Mouse (Mus musculus): ENCODE data around the gene Gm42688.

The Gm42688 gene

GRCm38 (mm10) chr6:83117616-83118015 is 16.2 kb downstream of the Gm42688 start:
- no peak for DNase-seq (ENCODE audit: low spot score in 2 of 2)

DNA sequence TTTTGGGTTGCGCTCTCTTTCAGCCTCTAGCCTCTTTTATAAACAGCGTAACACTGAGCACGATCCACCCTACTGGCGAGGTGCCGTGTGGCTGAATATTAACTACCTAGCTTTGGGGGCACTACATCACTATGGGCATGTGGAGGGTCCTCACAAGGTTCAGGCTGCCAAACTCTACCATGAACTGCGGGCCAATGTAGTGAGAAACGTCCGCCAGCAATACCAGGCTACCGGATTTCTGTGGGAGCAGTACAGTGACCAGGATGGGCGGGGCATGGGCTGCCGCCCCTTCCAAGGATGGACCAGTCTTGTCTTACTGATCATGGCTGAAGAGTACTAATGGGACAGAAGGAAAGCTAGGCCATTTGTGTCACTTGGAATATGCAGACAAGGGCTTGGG is 17.0 kb downstream of the Gm42688 start:
- DNase-seq (ENCODE audit: low spot score in 2 of 2), result no peak

GRCm38 (mm10) chr6:83118825-83119733 is 17.7 kb downstream of the Gm42688 start:
- no peak for DNase-seq (ENCODE audit: low spot score in 2 of 2)

DNA sequence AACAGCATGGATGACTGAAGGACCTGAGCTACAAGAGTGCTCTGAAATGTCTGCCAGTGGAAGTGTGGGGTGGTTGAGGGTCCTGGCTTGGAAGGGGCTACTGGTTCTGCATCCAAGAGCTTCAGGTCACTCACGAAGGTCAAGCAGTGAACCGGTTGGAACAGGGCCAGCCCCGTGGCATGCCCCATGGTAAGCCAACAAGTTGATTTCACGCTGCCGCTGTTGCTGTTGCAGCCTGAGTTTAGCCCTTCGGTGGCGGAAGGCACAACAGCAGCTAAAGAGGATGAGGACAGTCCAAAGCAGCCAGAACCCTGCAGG is 18.3 kb downstream of the Gm42688 start:
- DNase-seq (ENCODE audit: low spot score in 2 of 2), result no peak

DNA sequence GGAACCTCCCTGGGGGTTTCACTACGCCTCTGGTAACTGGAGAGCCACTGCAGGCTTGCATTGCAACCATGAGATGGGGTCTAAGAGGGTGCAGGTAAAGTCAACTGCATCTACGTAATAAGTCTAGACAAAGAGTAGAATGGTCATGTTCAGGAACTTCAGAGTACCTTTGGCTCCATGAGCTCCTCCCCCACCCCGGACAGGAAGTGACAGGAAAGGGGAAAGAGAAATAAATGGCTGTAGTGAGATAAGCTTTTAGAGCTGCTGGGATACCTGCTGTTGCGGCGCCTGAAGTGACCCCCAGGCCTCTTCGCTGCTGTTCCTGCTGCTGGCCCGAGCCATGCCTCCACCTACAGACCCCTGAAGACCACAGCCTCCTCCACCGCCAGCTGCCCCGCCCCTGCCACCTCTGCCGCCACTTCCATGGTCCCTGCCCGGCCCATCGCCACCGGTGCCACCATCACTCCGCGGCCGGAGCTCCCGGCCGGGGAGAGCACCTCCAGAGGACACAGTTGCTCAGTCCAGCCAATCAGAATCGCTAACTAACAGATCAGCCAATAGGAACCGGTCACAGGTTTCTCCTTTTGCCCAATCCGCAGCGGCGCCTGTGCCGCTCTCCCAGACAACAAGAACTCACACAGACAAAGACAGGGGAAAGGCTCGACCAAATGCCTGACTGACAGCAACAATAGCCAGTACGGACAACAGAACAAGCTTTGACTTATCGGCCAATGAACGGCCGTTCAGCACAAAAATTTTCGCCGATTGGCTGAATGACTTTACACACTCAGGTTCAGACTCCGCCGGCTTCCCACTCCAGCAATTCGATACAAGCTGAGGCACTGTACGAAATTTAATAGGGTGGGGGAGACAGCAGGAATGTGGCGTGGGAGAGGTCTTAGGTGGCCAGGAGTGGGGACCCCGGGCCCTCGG is 19.8 kb downstream of the Gm42688 start, which contains the start of gene Wbp1:
TSS of gene Wbp1 (minus strand) at position 630 of the 933 bp plus-strand sequence.
- DNase-seq (ENCODE audit: low spot score in 2 of 2), result peak; percentile 98 to 99

GRCm38 (mm10) chr6:83121863-83122710 is 20.7 kb downstream of the Gm42688 start:
- DNase-seq (ENCODE audit: low spot score in 2 of 2), result no peak

- no peak for DNase-seq (ENCODE audit: low spot score in 2 of 2)
These were observed 21.5 kb downstream of the Gm42688 start for GRCm38 (mm10) chr6:83122961-83123360.

DNA sequence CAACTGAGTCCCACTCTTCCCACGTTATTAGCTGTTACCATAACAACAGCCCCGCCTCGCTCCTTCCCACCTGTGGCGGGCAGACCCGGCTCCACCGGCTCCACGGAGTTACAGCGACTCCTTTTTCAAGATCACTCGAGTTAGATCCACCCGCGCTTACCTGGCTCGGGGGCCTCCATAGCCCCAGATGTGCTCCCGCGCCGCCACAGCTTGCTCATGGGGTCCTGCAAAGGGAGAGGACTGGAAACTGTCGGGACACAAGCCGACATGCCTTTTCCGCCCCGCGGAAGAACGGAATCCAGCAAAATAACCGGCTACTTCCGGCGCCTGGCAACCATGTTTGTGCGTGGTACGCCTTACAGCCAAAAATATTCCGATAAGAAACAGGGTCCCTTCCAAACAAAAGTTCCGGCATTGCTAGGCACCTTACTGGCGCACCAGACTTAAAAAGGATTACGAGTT is 23.5 kb downstream of the Gm42688 start:
- DNase-seq (ENCODE audit: low spot score in 2 of 2), result peak; percentile 84 to 92

DNA sequence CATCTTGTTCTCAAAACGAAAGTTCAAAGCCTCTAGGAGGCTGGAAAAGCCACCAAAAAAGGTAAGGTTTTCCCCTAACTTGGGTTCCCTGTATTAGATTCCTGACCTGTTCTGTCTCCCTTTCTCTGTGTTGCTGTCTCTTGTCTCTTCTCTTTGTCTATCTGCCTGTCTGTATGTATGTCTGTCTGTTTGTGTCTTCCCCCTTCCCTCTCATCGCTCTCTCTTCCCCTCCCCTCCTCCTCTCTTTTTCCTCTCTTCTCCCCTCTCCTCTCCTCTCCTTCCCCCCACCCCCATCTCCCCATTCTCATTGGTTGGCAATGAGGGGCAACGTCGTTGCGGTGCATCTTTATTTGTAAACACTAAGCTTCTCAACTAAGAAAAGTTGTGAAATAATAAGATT is 23.9 kb downstream of the Gm42688 start, which contains the start of gene Ino80b:
TSS of gene Ino80b (minus strand) at position 101 of the 400 bp plus-strand sequence.
- no peak for DNase-seq (ENCODE audit: low spot score in 2 of 2)

GRCm38 (mm10) chr6:83127419-83127818 is 26.0 kb downstream of the Gm42688 start:
- DNase-seq (ENCODE audit: low spot score in 2 of 2), result no peak

GRCm38 (mm10) chr6:83131469-83132034 is 30.1 kb downstream of the Gm42688 start:
- no peak for DNase-seq (ENCODE audit: low spot score in 2 of 2)

GRCm38 (mm10) chr6:83132176-83132919 is 30.9 kb downstream of the Gm42688 start:
- DNase-seq (ENCODE audit: low spot score in 2 of 2), result no peak

DNA sequence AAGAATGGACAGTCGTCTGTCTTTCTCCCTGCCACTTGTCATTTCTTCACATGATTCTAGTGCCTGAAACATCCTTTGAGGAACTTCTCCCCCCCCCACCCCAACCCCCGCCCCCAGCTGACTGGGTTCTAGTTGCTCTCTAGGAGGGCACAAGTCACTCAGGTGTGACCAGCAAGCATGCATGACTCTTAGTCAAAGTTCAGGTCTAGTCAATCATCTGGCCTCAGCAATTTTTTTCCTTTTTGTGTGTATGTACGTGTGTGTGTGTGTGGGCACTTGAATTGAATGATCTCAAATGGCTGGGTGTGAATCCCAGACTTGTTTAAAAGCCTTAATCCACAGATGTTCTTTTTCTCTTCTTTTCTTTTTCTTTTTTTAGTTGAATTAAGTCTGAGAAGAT is 32.8 kb downstream of the Gm42688 start:
- DNase-seq (ENCODE audit: low spot score in 2 of 2), result no peak

- no peak for DNase-seq (ENCODE audit: low spot score in 2 of 2)
These were observed 33.6 kb downstream of the Gm42688 start, which contains the start of gene Rtkn for GRCm38 (mm10) chr6:83134951-83135513. Gene Rtkn (plus strand): TSS chr6:83135463.

GRCm38 (mm10) chr6:83135571-83136161 is 34.2 kb downstream of the Gm42688 start:
- no peak for DNase-seq (ENCODE audit: low spot score in 2 of 2)

DNA sequence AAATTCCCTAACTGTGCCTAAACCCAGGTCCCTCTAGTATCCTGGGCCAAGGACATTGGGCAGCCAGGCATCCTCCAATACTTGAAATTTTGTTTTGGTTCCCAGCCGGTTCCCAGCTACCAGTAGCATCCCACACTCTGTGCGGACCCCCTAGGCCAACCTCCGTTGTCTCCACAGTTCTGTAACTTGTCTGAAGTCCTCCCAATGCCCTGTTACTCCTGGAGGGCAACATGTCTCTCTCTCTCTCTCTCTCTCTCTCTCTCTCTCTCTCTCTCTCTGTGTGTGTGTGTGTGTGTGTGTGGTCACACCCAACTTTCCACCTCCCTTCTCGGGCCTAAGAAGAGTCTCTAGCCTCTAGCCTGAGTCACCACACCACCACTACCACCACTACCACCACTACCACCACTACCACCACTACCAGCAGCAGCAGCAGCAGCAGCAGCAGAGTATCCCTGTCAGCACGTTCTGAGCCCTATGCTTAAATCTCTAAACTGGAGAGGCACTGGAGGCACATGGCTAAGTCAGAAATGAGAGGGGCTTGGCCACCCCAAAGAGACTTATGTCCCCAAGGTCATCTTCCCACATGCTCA is 35.0 kb downstream of the Gm42688 start:
- DNase-seq (ENCODE audit: low spot score in 2 of 2), result no peak

GRCm38 (mm10) chr6:83136881-83137575 is 35.6 kb downstream of the Gm42688 start:
- DNase-seq (ENCODE audit: low spot score in 2 of 2), result no peak

DNA sequence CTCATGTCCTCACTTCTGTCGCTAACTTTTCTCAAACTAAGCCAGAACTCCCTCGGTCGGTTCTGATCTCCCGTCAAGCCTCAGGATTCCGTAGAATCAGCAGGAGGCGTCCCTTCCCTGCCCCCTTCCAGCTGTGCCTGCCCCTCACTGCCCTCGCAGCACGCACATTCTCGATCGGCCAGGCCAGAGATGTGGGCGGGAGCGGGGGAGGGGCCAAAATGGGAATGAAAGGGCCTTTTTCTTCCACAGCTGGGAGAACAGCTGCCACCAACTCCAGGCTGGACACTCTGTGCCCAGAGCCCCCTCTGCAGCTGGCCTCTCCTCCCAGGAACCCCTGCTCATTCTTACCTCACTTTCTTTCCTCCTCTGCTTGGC is 36.1 kb downstream of the Gm42688 start:
- DNase-seq (ENCODE audit: low spot score in 2 of 2), result peak; percentile 69 to 79

DNA sequence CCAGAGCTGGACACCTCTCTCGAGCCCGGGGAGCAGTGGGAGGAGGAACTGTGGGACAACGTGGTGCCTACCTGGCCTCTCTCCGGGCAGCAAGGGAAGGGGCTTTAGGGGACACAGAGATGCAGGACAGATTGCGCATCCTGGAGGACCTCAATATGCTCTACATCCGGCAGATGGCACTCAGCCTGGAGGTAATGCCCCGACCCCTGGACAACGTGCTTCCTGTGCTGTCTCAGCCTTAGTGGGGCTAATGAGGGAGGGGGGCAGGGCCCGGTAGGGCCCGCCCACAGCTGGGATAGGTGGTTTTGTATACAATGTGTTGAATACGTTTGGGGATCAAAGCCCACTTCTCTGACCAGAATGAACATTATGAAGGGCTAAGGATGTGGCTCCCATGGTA is 36.6 kb downstream of the Gm42688 start:
- DNase-seq (ENCODE audit: low spot score in 2 of 2), result no peak

Data from left cerebral cortex, adult 9 months (tissue).